Mouse (Mus musculus): ENCODE measurements at regions not wholly inside any gene's neighbourhood (a gene's known extent, or its start where the extent isn't known, plus 50 kb on each side); places are given as distances from the start of the nearest gene placed in this dataset.
"Not testable (repeated sequence)": the region's sequence is repeated elsewhere in the genome, so short reads cannot be mapped to it uniquely, and the experiment has no call there.

DNA sequence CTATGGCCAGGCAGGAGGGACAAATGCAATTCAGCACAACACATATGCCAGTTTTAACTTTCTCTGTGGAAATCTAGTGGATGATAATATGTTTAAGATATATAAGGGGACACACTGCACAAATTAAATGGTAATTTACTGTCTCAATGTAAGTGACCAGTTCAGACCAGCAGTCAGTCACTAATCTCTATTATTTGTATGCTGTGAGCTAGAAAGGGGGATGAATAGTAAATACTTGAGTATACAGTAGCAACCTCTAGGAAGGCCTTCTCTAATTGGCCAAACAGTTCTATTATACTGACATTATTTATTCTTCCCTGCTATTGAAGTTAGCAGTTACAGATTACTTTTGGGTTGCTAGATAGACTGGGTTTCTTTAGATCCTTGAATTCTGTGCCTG lies 391.2 kb downstream of the Fign start:
- DNase-seq: no peak

DNA sequence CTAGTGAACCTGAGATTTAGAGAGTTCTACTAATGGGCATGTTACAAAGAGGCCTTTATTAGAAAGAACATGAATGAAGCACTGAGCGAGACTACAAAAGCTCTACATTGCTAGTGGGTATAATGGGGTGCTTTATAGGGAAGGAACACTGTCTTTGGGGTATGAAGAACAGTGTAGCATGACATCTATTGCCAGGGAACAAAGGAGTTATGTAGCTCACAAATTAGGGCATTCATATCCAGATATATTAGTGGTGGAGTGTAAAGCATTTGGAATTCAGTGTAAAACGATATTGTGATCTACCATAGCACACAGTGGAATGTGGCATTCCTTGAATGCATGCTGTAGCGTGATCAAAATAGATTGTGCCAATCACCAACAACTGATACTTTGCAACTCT lies 391.7 kb downstream of the Fign start:
- DNase-seq: no peak

DNA sequence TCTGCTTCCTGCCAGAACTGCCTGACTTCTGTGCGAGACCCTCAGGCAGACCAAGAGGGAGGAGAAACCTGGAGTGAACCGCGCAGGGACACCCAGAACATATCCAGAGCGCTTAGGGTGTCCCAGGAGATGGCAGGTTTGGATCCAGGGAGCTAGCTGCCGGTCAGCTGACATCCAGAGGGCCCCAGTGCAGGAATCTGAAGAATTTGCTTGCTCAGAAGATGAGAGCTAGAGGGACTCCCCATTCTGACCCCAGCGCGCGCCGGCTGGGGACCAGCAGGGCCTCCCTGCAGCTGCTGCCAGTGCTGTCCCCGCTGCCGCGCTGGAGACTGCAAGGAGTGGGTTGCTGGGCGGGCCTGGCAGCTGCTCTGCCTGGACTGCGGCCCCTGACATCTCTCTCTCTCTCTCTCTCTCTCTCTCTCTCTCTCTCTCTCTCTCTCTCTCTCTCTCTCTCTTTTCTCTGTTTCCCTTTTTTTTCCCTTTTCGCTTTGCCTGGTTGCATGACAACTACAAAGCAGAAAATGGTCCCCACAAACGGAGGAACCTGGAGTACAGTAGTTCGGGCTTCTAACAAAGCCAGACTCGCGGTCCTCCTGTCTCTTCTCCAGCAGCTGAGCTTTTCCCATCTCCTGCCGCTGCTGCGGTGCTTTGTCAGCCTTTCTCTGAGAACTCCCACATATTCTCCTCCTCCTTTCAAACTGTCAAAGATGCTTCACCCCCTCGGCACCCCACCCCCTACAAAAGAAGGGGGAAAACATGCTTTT lies 395.3 kb downstream of the Fign start:
- DNase-seq: no peak

DNA sequence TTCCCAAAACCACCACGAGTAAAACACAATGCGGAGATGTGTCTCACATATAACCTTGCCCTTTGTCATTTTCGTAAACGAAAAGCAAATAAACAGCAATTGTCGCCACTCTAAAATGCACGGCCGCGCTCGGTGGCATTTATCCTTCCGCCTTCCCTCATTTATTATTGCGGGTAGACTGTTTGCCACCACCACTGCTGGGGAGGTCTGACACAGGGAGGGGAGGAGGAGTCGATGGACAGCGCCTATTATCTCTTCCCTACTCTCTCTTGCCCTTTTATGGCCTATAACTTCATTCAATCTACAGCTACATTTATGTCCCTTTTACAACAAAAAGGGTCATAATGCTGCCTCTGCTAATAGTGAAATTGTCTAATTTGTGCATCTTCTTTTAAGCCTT lies 396.0 kb downstream of the Fign start:
- no peak for DNase-seq

- peak; percentile 18 for DNase-seq
These were observed 397.6 kb downstream of the Fign start for GRCm38 (mm10) chr2:63700255-63700654.

- DNase-seq: no peak
These were observed 428.1 kb downstream of the Fign start for GRCm38 (mm10) chr2:63669700-63670099.

GRCm38 (mm10) chr2:63668784-63669183 lies 429.1 kb downstream of the Fign start:
- no peak for DNase-seq

GRCm38 (mm10) chr2:63659947-63660346 lies 437.9 kb downstream of the Fign start:
- not testable (repeated sequence) for DNase-seq

Measured in cerebellum, adult 9-10 months (tissue).